Mouse (Mus musculus) MEL (cell line): ENCODE measurements around the gene Hrct1. TPM values are rescaled to one million over a fixed set of nuclear protein-coding genes. Genes with fewer than 3 reads are reported as not detected.

Experiments
- DNase-seq: peaks from one replicate; pipeline ENCODE4 v3.0.0; 2011; ENCODE audit warnings: low read depth, low spot score
- H3K27ac ChIP-seq: 2 replicates; pipeline ENCODE4 v1.5.1; 2012; ENCODE audit warnings: low read depth, mild to moderate bottlenecking, control low read depth, low read length, moderate library complexity; ENCODE audit not compliant: control insufficient read depth
- H3K27me3 ChIP-seq, 2 experiments: fragments of 150-350 bp in 1 of 2; sonication (generic) in 1 of 2; 2 replicates each; pipeline ENCODE4 v1.6.1; 2012; ENCODE audit warnings: low read length in 2 of 2, mild to moderate bottlenecking in 2 of 2, improper control_type of control experiment in 1 of 2, moderate library complexity in 1 of 2; ENCODE audit not compliant: insufficient read depth in 2 of 2, control insufficient read depth in 1 of 2
- H3K36me3 ChIP-seq, 2 experiments: 2 replicates each; pipeline ENCODE4 v1.6.1; 2012 to 2014; ENCODE audit warnings: low read length in 2 of 2, improper control_type of control experiment in 1 of 2, inconsistent platforms in 1 of 2, mild to moderate bottlenecking in 1 of 2; ENCODE audit not compliant: insufficient read depth in 2 of 2, control insufficient read depth in 1 of 2
- H3K4me1 ChIP-seq, 2 experiments: fragments of 150-350 bp in 1 of 2; sonication (generic) in 1 of 2; 2 replicates each; pipeline ENCODE4 v1.6.1; 2012; ENCODE audit warnings: low read length in 2 of 2, improper control_type of control experiment in 1 of 2, mild to moderate bottlenecking in 1 of 2; ENCODE audit not compliant: insufficient read depth in 2 of 2, control insufficient read depth in 1 of 2
- H3K4me3 ChIP-seq, 2 experiments: fragments of 150-350 bp in 1 of 2; sonication (generic) in 1 of 2; 2 replicates each; pipeline ENCODE4 v1.5.1; 2012; ENCODE audit warnings: low read depth in 2 of 2, low read length in 2 of 2, mild to moderate bottlenecking in 2 of 2, moderate library complexity in 2 of 2, control low read depth in 1 of 2, improper control_type of control experiment in 1 of 2; ENCODE audit not compliant: control insufficient read depth in 1 of 2, insufficient read depth in 1 of 2
- H3K79me2 ChIP-seq: 2 replicates; pipeline ENCODE4 v1.6.1; 2012; ENCODE audit warnings: mild to moderate bottlenecking, low read length, moderate library complexity; ENCODE audit not compliant: control insufficient read depth, poor library complexity, insufficient read depth
- H3K9ac ChIP-seq: 2 replicates; pipeline ENCODE4 v1.6.1; 2012; ENCODE audit warnings: low read depth, mild to moderate bottlenecking, control low read depth, low read length, moderate library complexity; ENCODE audit not compliant: control insufficient read depth, poor library complexity, severe bottlenecking
- H3K9me3 ChIP-seq: fragments of 150-350 bp; sonication (generic); replicated peaks from 2 replicates; pipeline ENCODE4 v1.6.1; 2012; ENCODE audit warnings: mild to moderate bottlenecking, low read length, improper control_type of control experiment, moderate library complexity; ENCODE audit not compliant: insufficient read depth
- CHD1 ChIP-seq: IDR thresholded peaks from 2 replicates; pipeline ENCODE4 v1.6.1; 2012; ENCODE audit warnings: low read depth, mild to moderate bottlenecking, inconsistent platforms, low read length, improper control_type of control experiment
- CTCF ChIP-seq, 3 experiments: IDR thresholded peaks in 2 of 3; conservative IDR thresholded peaks in 1 of 3; 2 replicates each; pipeline ENCODE4 v1.5.1; 2011 to 2012; ENCODE audit warnings: low read length in 3 of 3, low read depth in 2 of 3, mild to moderate bottlenecking in 2 of 3, improper control_type of control experiment in 1 of 3, inconsistent platforms in 1 of 3, mixed read lengths in 1 of 3, moderate library complexity in 1 of 3; ENCODE audit not compliant: control insufficient read depth in 1 of 3, insufficient read depth in 1 of 3, poor library complexity in 1 of 3, severe bottlenecking in 1 of 3
- E2F4 ChIP-seq: IDR thresholded peaks from 2 replicates; pipeline ENCODE4 v1.6.1; 2011; ENCODE audit warnings: low read depth, low read length, improper control_type of control experiment, borderline replicate concordance
- EP300 ChIP-seq, 2 experiments: IDR thresholded peaks; 2 replicates each; pipeline ENCODE4 v1.6.1; 2011; ENCODE audit warnings: improper control_type of control experiment in 2 of 2, low read length in 2 of 2, low read depth in 1 of 2, mild to moderate bottlenecking in 1 of 2
- GATA1 ChIP-seq: IDR thresholded peaks from 2 replicates; pipeline ENCODE4 v1.6.1; 2011; ENCODE audit warnings: low read depth, low read length, improper control_type of control experiment
- HCFC1 ChIP-seq: IDR thresholded peaks from 2 replicates; pipeline ENCODE4 v1.6.1; 2012; ENCODE audit warnings: low read depth, mild to moderate bottlenecking, inconsistent platforms, low read length, improper control_type of control experiment, moderate library complexity
- KAT2A ChIP-seq: conservative IDR thresholded peaks from 2 replicates; pipeline ENCODE4 v1.6.1; 2012; ENCODE audit warnings: low read depth, low read length, improper control_type of control experiment, inconsistent platforms
- MAX ChIP-seq: IDR thresholded peaks from 2 replicates; pipeline ENCODE4 v1.6.1; 2011; ENCODE audit warnings: low read length, improper control_type of control experiment
- RAD21 ChIP-seq: IDR thresholded peaks from 2 replicates; pipeline ENCODE4 v1.6.1; 2011; ENCODE audit warnings: mild to moderate bottlenecking, low read depth, low read length, improper control_type of control experiment
- SMC3 ChIP-seq: IDR thresholded peaks from 2 replicates; pipeline ENCODE4 v1.6.1; 2011; ENCODE audit warnings: low read depth, low read length, improper control_type of control experiment
- TAL1 ChIP-seq: IDR thresholded peaks from 2 replicates; pipeline ENCODE4 v1.6.1; 2012; ENCODE audit warnings: mild to moderate bottlenecking, inconsistent platforms, low read length, moderate library complexity, mixed read lengths
- UBTF ChIP-seq: IDR thresholded peaks from 2 replicates; pipeline ENCODE4 v1.6.1; 2012; ENCODE audit warnings: low read depth, mild to moderate bottlenecking, inconsistent platforms, low read length, improper control_type of control experiment, moderate library complexity, borderline replicate concordance; ENCODE audit not compliant: insufficient read depth
- USF1 ChIP-seq: IDR thresholded peaks from 2 replicates; pipeline ENCODE4 v1.6.1; 2014; ENCODE audit warnings: low read depth, mild to moderate bottlenecking, inconsistent platforms, low read length, improper control_type of control experiment, moderate library complexity
- USF2 ChIP-seq, 2 experiments: IDR thresholded peaks; 2 replicates each; pipeline ENCODE4 v1.6.1; 2011 to 2012; ENCODE audit warnings: improper control_type of control experiment in 2 of 2, low read length in 2 of 2, borderline replicate concordance in 1 of 2, inconsistent platforms in 1 of 2, low read depth in 1 of 2, mild to moderate bottlenecking in 1 of 2; ENCODE audit not compliant: insufficient read depth in 1 of 2
- ZC3H11A ChIP-seq: IDR thresholded peaks from 2 replicates; pipeline ENCODE4 v1.6.1; 2012; ENCODE audit warnings: low read depth, mild to moderate bottlenecking, inconsistent platforms, low read length, improper control_type of control experiment
- polyA plus RNA-seq, 2 experiments: library from polyadenylated mRNA; stranded (reverse) in 1 of 2; unstranded in 1 of 2; fragments of >175 nt in 1 of 2; fragments of >200 nt in 1 of 2; gene quantifications; 2 replicates each; pipeline versions ENCODE4 v1.2.1 to v1.2.4; 2012; ENCODE audit warnings: low replicate concordance in 2 of 2, low read depth in 1 of 2; ENCODE audit not compliant: insufficient read length in 2 of 2, insufficient read depth in 1 of 2, missing spikeins in 1 of 2
- total RNA-seq: library from RNA; depleted of rRNA; stranded (reverse); fragments of 300-350 nt; gene quantifications from 2 replicates; pipeline ENCODE4 v1.2.3, GENCODE M21; 2012

Hrct1 gene
- total and polyA plus RNA-seq, 3 experiments: not detected

DNA sequence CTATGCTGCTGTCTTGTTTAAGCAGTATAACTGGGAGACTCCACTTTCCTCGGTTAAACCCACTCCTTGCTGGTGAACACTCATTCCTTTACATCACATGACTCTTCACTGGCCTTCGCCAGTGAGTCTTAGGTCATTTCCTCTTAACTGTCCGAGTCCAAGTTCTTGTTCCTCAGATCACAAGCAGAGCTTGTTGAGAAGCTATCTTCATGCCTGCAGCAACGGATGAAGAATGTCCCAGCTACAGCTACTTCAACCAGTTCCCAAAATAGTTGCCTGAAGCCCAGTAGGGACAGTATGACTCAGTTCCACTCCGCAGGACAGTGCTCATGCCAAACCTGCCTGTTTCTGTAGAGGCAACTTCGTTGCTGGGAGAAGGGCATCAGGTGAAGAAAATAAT lies 30.2 kb downstream of the Hrct1 start:
- H3K4me3 ChIP-seq: no peak overlapping the region
- H3K9ac ChIP-seq: no peak overlapping the region
- no peak for TF ChIP-seq SMC3
- no peak for TF ChIP-seq HCFC1
- TF ChIP-seq UBTF: no peak
- no peak for TF ChIP-seq E2F4
- H3K4me1 ChIP-seq: no peaks in the 10 kb centered on the region
- H3K9me3 ChIP-seq: no peaks in the 10 kb centered on the region
- DNase-seq: no peak
- no peaks in the 10 kb centered on the region for H3K79me2 ChIP-seq
- H3K27ac ChIP-seq: no peak overlapping the region
- no peaks in the 10 kb centered on the region; a peak in 1 of 4 replicates for H3K27me3 ChIP-seq
- no peaks in the 10 kb centered on the region for H3K36me3 ChIP-seq

DNA sequence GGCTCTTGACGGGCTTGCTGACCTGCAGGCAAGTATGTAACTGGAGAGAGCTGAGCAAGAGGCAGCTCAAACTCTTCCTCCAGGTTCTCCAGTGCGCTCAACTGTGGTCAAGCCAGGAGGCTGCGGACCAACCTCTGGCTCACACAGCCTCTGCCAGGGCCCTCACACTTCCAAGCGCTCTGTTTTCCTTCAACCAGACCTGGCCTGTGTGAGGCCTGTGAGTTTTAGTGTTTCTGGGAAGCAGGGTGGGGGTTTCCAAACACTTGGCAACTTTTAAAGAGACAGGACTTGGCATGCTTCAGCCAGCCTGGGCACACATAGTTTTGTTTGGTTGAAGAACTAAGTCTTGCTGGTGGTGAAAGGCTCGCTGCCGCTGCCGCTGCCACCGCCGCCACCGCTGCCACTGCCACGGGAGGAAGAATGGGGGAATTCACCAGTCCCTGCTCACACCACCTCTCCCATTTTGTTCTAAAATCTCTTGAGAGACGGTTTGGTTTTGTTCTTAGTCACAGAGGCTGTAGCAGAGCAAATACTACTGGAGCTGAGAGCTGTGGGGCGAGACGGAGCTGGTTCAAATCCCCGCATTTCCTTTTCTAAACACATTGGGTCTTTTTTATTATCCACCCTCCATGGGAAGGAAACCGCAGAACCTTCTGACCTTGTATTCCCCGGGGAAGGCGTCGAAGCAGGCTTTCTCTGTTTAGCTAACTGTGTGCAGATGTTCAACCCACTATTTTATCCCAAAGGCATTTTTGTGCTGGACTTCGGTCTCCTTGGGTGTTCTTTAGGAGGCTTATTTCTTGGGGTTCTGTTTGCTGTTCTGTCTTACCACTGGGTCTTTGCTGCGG lies 32.8 kb downstream of the Hrct1 start:
- no peak overlapping the region for H3K27ac ChIP-seq

DNA sequence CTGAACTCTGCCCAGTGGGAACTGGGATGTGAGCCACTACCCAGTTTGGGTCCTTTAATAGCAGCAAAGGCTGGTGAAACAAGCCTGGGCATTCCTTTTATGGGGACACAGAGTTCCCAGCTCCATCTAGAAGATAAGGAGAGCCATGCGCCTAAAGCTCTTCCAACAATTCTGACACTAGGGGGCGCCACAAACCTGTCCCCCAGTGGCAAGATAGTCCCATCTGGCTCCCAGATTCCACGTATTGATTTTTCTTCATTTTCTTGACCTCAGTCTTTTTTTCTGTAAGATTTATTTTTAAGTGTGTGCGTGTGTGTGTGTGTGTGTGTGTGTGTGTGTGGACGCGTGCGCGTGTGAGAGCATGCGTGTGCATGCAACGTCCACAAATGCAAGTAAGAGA lies 33.5 kb downstream of the Hrct1 start:
- H3K9me3 ChIP-seq: no peaks in the 10 kb centered on the region
- H3K9ac ChIP-seq: no peak overlapping the region
- DNase-seq: peak; percentile 46
- H3K27ac ChIP-seq: no peak overlapping the region
- H3K79me2 ChIP-seq: no peaks in the 10 kb centered on the region
- no peaks in the 10 kb centered on the region; a peak in 1 of 4 replicates for H3K27me3 ChIP-seq
- no peaks in the 10 kb centered on the region for H3K36me3 ChIP-seq
- H3K4me1 ChIP-seq: no peaks in the 10 kb centered on the region
- TF ChIP-seq GATA1 (no peak), RAD21 (peak; percentile 48), SMC3 (peak; percentile 47), CTCF (IDR thresholded peaks at IDR 0.05 in 2 of 3, conservative IDR thresholded peaks at IDR 0.05 in 1 of 3; ENCODE audit: control insufficient read depth in 1 of 3, insufficient read depth in 1 of 3, low read depth in 2 of 3, low read length in 3 of 3, poor library complexity in 1 of 3, severe bottlenecking in 1 of 3) (peak; percentile 68 to 73 (median 69))
- no peak overlapping the region for H3K4me3 ChIP-seq

More for the DNA sequence above, 32.8 kb downstream of the Hrct1 start:
- TF ChIP-seq CHD1: no peak
- TF ChIP-seq USF1: no peak
- TF ChIP-seq CTCF (IDR thresholded peaks at IDR 0.05 in 2 of 3, conservative IDR thresholded peaks at IDR 0.05 in 1 of 3; ENCODE audit: control insufficient read depth in 1 of 3, insufficient read depth in 1 of 3, low read depth in 2 of 3, low read length in 3 of 3, poor library complexity in 1 of 3, severe bottlenecking in 1 of 3): no peak
- no peak for TF ChIP-seq EP300 (IDR thresholded peaks at IDR 0.05; ENCODE audit: low read depth in 1 of 2, low read length in 2 of 2)
- no peak for TF ChIP-seq SMC3
- no peak for TF ChIP-seq MAX
- TF ChIP-seq USF2 (IDR thresholded peaks at IDR 0.05; ENCODE audit: borderline replicate concordance in 1 of 2, insufficient read depth in 1 of 2, low read depth in 1 of 2, low read length in 2 of 2): no peak
- no peak for TF ChIP-seq ZC3H11A
- TF ChIP-seq KAT2A: no peak
- no peak for TF ChIP-seq TAL1
- Histone ChIP-seq H3K9me3 (no peaks in the 10 kb centered on the region), H3K9ac (no peak overlapping the region), H3K27me3 (no peaks in the 10 kb centered on the region; a peak in 1 of 4 replicates), H3K4me3 (no peak overlapping the region), H3K36me3 (no peaks in the 10 kb centered on the region), H3K4me1 (no peaks in the 10 kb centered on the region), H3K79me2 (no peaks in the 10 kb centered on the region)
- DNase-seq: no peak
